Mouse (Mus musculus): ENCODE results near the gene Aunip. TPM values are rescaled to one million over a fixed set of nuclear protein-coding genes. Genes with fewer than 3 reads are reported as not detected.
"Not testable (repeated sequence)": the region's sequence is repeated elsewhere in the genome, so short reads cannot be mapped to it uniquely, and the experiment has no call there.

Aunip gene
- polyA plus RNA-seq, 1 experiment, result 0.39 TPM

DNA sequence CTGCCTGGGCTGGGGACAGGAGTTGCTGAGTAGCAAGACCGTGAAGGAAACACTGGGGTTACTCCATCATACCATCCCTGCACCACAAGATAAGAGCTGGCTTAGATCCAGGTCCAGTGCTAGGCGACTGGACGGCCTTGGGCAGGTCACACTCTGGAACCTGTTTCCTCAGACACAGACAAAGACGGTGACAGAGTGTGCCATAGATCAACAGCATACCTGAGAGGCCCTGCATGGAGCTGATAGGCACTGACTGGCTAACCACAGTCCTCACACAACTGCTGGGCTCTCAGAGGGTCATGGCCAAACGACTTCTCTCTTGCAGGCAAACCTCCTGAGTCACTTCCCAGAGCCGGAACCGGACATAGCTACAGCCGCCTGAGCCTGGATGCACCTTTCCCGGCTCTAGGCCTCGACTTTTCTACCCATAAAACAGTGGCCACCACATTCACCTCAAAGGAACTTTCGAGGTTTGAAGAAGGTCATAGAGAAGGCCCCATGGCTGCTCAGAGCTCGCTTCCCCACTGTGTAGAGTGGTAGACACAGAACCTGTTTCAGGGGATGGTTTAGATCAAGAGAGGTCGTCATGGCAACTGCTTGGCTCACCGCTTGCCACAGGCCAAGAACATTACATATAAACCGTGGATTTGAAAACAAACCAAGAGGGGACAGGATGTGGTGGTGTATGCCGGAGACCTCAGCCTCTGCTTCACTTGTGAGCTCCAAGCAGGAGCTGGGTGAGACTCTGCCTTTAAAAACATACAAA is 15.8 kb upstream of the Aunip start:
- TF ChIP-seq CTCF (IDR thresholded peaks at IDR 0.05; ENCODE audit: extremely low read depth, insufficient read depth, insufficient read length, insufficient replicate concordance) (no peak), POLR2A (IDR thresholded peaks at IDR 0.05; ENCODE audit: low read depth, low read length) (no peak)
- Histone ChIP-seq H3K27ac (ENCODE audit: insufficient read depth, low read length) (peak overlapping the region; percentile 84), H3K4me1 (ENCODE audit: control insufficient read depth, insufficient read depth, insufficient read length) (peaks cover 17% of the 10 kb centered on the region; the same call in 1 of the 2 replicates), H3K27me3 (ENCODE audit: control insufficient read depth, insufficient read depth, low read length) (no peaks in the 10 kb centered on the region), H3K4me3 (ENCODE audit: extremely low read depth, insufficient read depth, insufficient read length) (no peak overlapping the region), H3K36me3 (ENCODE audit: control insufficient read depth, insufficient read depth, low read length) (no peaks in the 10 kb centered on the region)
- 16% methylated on average over 16 of the region's 16 CpGs for WGBS
- DNase-seq (ENCODE audit: low read depth in 1 of 2, low spot score in 2 of 2), result peak; percentile 60 to 80

DNA sequence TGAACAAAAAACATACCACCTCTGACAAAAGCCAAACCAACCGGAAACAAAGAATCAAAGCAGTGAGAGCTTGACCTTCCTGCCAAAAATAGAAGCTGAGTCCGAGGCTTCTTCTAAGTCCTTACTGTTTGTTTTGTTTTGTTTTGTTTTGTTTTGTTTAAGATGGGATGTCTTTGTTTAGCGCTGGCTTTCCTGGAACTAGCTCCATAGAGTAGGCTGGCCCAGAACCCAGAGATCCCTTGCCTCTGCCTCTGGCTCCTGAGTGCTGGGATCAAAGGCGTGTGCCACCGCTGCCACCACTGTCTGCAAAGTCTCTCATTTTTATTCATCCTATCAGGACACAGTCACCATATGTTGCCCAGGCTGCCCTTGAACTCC is 15.3 kb upstream of the Aunip start:
- WGBS, result 42% methylated on average over 5 of the region's 5 CpGs
- no peak for DNase-seq (ENCODE audit: low read depth in 1 of 2, low spot score in 2 of 2)
- TF ChIP-seq POLR2A (IDR thresholded peaks at IDR 0.05; ENCODE audit: low read depth, low read length), result no peak
- TF ChIP-seq CTCF (IDR thresholded peaks at IDR 0.05; ENCODE audit: extremely low read depth, insufficient read depth, insufficient read length, insufficient replicate concordance), result no peak
- Histone ChIP-seq H3K27ac (ENCODE audit: insufficient read depth, low read length) (peak overlapping the region; percentile 84), H3K4me3 (ENCODE audit: extremely low read depth, insufficient read depth, insufficient read length) (no peak overlapping the region), H3K36me3 (ENCODE audit: control insufficient read depth, insufficient read depth, low read length) (no peaks in the 10 kb centered on the region), H3K27me3 (ENCODE audit: control insufficient read depth, insufficient read depth, low read length) (no peaks in the 10 kb centered on the region), H3K4me1 (ENCODE audit: control insufficient read depth, insufficient read depth, insufficient read length) (peaks cover 17% of the 10 kb centered on the region; the same call in 1 of the 2 replicates)

DNA sequence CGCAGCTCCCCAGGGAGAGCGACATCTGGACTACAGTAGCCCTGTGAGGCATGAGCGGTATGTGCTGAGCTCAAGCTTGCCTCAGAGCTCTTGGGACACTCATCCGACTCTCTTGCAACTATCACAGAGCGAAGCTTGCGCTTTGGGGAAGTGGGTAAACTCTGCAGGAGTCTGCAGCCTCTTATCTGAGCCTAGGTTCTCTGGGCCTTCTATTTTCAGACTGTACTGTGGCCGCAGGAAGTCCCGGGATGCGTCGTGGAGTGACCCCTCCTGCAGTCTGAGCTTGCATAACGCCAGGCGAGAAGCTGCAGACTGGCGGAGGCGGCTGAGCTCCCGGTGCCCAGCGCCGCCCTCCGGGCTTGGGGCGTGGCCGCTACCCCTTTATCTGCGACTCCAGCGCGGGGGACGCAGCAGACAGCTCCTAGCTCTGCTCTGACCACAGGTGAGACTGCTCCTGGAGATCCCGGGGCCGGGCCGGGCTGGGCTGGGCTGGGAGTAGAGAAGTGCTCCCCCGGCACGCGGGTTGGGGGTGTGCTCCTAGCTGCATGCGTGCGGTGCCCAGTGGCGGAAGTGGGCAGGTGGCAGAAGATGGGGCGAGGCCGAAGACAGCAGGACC is 14.1 kb upstream of the Aunip start, which contains the start of gene Paqr7:
TSS of gene Paqr7 (plus strand) at position 103 of the 616 bp plus-strand sequence.
- WGBS, result 2% methylated on average over 35 of the region's 35 CpGs
- Histone ChIP-seq H3K27ac (ENCODE audit: insufficient read depth, low read length) (peak within 1 kb of the TSS; percentile 84), H3K4me3 (ENCODE audit: extremely low read depth, insufficient read depth, insufficient read length) (peak within 1 kb of the TSS; percentile 62), H3K4me1 (ENCODE audit: control insufficient read depth, insufficient read depth, insufficient read length) (peaks cover 17% of the 10 kb centered on the region; the same call in 1 of the 2 replicates), H3K36me3 (ENCODE audit: control insufficient read depth, insufficient read depth, low read length) (no peaks in the 10 kb centered on the region), H3K27me3 (ENCODE audit: control insufficient read depth, insufficient read depth, low read length) (no peaks in the 10 kb centered on the region)
- TF ChIP-seq CTCF (IDR thresholded peaks at IDR 0.05; ENCODE audit: extremely low read depth, insufficient read depth, insufficient read length, insufficient replicate concordance) (no peak), POLR2A (IDR thresholded peaks at IDR 0.05; ENCODE audit: low read depth, low read length) (no peak; the same call in 1 of the 2 replicates)
- peak in 1 of 2 experiments; percentile 54 for DNase-seq (ENCODE audit: low read depth in 1 of 2, low spot score in 2 of 2)

GRCm38 (mm10) chr4:134497223-134497622 is 13.6 kb upstream of the Aunip start:
- peaks cover 17% of the 10 kb centered on the region; the same call in 1 of the 2 replicates for H3K4me1 ChIP-seq (ENCODE audit: control insufficient read depth, insufficient read depth, insufficient read length)
- H3K4me3 ChIP-seq (ENCODE audit: extremely low read depth, insufficient read depth, insufficient read length), result peak overlapping the region; percentile 62
- no peak for TF ChIP-seq POLR2A (IDR thresholded peaks at IDR 0.05; ENCODE audit: low read depth, low read length)
- no peak for TF ChIP-seq CTCF (IDR thresholded peaks at IDR 0.05; ENCODE audit: extremely low read depth, insufficient read depth, insufficient read length, insufficient replicate concordance)
- no peaks in the 10 kb centered on the region for H3K27me3 ChIP-seq (ENCODE audit: control insufficient read depth, insufficient read depth, low read length)
- H3K36me3 ChIP-seq (ENCODE audit: control insufficient read depth, insufficient read depth, low read length), result no peaks in the 10 kb centered on the region
- 11% methylated on average over 6 of the region's 6 CpGs for WGBS
- DNase-seq (ENCODE audit: low read depth in 1 of 2, low spot score in 2 of 2), result no peak
- H3K27ac ChIP-seq (ENCODE audit: insufficient read depth, low read length), result peak overlapping the region; percentile 84

- no peak for TF ChIP-seq CTCF (IDR thresholded peaks at IDR 0.05; ENCODE audit: extremely low read depth, insufficient read depth, insufficient read length, insufficient replicate concordance)
- no peaks in the 10 kb centered on the region for H3K27me3 ChIP-seq (ENCODE audit: control insufficient read depth, insufficient read depth, low read length)
- no peak for DNase-seq (ENCODE audit: low read depth in 1 of 2, low spot score in 2 of 2)
- WGBS, result 78% methylated on average over 12 of the region's 12 CpGs
- no peak overlapping the region for H3K27ac ChIP-seq (ENCODE audit: insufficient read depth, low read length)
- H3K4me1 ChIP-seq (ENCODE audit: control insufficient read depth, insufficient read depth, insufficient read length), result peaks cover 17% of the 10 kb centered on the region; the same call in 1 of the 2 replicates
- no peaks in the 10 kb centered on the region for H3K36me3 ChIP-seq (ENCODE audit: control insufficient read depth, insufficient read depth, low read length)
- no peak overlapping the region for H3K4me3 ChIP-seq (ENCODE audit: extremely low read depth, insufficient read depth, insufficient read length)
Measured at GRCm38 (mm10) chr4:134497986-134498731, 12.6 kb upstream of the Aunip start.

DNA sequence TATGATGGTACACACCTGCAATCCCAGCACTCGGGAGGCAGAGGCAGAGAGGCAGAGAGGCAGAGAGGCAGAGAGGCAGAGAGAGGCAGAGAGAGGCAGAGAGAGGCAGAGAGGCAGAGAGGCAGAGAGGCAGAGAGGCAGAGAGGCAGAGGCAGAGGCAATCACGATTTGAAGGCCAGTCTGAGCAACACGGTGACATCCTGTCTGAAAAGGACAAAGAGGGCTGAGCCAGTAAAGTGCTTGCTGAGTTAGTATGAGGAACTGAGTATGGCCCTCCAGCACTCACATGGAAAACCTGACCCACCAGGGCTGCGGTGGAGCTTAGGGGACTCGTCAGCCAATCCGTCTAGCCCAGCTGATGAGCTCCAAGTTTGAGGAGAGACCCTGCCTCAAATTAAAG is 11.8 kb upstream of the Aunip start:
- H3K36me3 ChIP-seq (ENCODE audit: control insufficient read depth, insufficient read depth, low read length); H3K27ac ChIP-seq (ENCODE audit: insufficient read depth, low read length); H3K4me3 ChIP-seq (ENCODE audit: extremely low read depth, insufficient read depth, insufficient read length); H3K27me3 ChIP-seq (ENCODE audit: control insufficient read depth, insufficient read depth, low read length); DNase-seq (ENCODE audit: low read depth in 1 of 2, low spot score in 2 of 2): not testable (repeated sequence)
- 58% methylated on average over 6 of the region's 6 CpGs for WGBS
- H3K4me1 ChIP-seq (ENCODE audit: control insufficient read depth, insufficient read depth, insufficient read length), result peaks cover 17% of the 10 kb centered on the region; the same call in 1 of the 2 replicates

Data from spleen, adult 2 months (tissue).